Mouse (Mus musculus) urinary bladder, postnatal 14 days (tissue): ENCODE data around the gene Spz1.
A peak's percentile ranks its signal among the peaks of the same experiment; 100 is the strongest.
"Not testable (repeated sequence)": the region's sequence is repeated elsewhere in the genome, so short reads cannot be mapped to it uniquely, and the experiment has no call there.

Source experiments
- DNase-seq: peaks from one replicate; pipeline ENCODE4 v3.0.0; 2021; ENCODE audit warnings: low spot score

Spz1 gene

DNA sequence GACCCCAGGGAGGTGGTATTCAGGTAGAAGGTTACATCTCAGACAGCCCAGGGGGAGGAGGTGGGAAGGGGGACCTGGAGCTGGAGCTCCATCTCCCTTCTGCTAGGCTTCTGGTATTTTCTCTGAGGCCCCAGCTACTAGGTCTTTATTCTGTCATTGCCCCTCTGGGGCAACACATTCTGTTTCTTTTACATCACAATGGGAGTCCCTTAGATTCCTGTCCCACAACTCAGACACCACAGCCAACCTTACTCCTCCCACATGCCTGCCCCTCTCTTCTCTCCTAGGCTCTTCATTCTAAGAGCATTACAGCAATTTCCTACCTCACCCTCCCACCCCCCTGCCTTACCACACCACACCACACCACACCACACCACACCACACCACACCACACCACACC, at the start of gene Spz1:
Gene Spz1 (minus strand): TSS at position 101 of the 400 bp plus-strand sequence.
- no peak for DNase-seq

DNA sequence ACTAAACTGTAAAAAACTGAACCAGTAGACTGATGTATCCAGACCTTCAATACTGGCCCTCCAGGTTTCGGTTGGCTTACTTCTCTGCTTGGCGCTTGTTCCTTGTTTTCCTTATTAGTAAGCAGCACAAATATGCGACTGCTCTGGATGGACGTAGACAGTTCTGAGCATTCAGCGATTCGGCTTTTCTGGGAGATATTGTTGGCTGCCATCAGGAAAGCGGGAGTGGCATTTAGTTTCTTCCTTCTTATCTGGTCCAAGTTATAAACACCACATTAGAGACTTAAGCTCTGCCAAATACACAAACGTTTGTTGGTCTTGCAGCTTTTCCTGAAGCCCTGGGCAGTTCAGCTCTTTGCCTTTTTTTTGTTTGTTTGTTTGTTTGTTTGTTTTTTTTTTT, 40.5 kb upstream of the Spz1 start:
- no peak for DNase-seq

DNA sequence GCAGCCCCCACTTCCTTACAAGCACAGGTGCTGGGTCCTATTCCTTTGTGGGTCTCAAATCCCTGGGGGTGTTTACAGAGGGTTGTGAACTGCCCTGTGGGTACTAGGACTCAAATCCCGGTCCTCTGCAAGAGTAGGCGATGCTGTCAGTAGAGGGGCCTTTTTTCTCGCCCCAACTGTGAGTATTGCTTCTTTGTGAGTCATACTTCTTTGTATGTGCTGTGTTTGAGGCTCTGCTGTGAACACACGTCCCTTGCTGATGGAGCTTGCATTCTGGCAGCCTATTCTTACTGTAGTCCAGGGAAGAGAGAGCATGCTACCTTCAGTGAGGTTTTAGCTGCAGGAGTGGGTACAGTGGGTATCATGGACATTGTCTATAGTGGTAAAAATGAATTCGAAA, 39.2 kb upstream of the Spz1 start:
- DNase-seq, result no peak

DNA sequence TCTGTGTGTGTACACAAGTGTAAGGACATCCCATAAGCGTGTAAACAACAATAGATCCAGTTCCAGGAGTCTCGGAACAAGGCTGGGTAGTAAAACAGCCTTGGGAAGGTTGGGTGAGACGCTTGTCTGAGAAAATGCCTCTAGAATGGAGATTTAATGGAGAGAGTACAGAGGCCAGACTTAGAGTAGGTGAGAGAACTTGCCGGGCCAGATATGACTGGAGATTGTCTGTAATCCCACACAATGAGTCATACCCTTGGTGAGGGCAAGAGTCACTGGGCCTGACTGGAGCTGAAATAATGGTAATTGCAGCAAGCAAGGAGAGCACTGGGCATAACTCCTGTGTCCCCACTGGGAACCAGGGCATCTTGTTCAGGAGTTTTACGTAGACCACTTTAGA, 37.1 kb upstream of the Spz1 start:
- DNase-seq, result peak; percentile 64

DNA sequence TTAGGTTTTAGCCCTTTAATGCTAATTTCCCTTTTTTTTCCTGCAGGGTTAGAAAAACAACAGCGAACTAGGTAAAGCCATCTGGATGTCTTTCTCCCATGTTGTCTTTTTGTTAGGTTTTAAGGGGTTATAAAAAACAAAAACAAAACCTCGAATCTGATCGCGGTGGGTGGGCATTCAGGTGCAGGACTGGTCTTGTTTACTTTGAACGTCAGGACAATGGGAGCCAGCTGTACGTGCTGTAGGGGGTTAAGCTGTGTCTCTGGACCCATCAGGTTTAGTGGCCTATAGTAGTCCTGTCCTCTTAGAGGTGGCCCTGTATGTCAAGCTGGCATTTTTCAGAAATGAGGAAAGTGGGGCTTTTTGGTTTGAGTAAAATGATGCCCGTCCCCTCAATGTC, 35.9 kb upstream of the Spz1 start:
- no peak for DNase-seq

DNA sequence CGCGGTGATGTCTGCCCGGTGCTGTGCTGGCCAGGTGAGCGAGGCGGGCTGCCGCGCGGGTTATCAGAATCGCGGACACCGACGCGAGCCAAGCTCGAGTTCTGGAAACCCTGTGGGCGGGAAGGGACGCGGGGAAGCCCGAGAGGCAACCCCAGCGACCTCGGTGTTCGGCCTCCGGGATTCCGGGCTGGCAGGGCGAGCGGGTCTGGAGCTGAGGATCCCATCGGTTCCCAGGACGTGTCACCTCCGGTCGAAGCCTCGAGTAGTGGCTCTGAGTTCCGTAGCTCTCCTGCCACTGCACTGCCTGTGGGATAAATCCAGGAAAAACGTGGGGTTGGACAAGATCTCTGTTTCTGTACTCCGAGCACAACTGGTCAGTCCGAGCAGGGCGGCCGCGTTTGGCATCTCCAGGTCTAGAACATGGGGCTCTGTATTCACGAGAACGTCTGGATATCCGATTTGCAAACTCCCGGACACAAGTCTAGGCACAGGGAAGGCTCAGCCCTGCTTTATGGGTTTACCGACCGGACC, 35.3 kb upstream of the Spz1 start:
- no peak for DNase-seq

DNA sequence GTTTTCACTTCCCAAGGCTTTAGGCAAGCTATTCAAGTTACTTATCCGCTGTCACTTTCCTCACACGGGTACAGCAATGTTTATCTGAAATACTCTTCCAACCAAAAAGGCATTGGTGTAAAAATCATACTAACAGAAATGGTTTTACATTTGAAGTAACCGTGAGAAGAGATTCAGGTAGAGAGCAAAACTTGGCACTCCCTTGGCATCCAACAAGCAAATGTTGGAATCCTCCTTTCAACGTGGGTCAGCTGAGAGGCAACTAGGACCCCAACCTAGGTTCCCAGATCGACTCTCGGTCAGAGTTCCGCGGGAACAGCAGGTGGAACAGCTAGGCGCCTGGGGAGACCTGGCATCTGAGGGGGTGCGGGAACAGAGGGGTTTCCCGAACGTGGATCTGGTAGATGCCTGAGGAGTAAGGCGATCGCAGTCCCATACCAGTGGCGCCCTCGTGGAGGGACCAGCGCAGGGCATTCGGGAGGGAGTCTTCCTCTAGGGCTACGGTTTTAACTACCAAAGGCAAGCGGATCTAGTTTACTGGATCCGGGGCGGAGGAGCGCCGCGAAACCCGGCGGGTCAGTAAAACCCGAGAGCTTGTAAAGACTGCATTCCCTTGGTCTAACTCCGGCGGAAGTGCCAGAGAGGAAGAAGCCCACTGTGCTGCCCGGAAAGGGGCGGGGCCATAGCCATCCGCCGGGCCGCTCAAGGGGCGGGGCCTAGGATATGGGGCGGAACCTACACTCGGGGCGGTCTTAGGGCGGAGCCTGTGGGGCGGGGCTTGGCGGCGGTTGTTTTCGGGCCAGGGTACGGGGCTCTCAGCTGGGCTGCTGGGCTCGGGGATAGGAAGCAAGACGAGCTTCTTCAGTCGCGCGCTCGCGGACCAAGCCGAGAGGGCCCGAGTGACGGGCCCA, 34.6 kb upstream of the Spz1 start, which contains the start of gene Serinc5:
Gene Serinc5 (plus strand): TSS at position 781 of the 911 bp plus-strand sequence.
- peak; percentile 98 for DNase-seq

DNA sequence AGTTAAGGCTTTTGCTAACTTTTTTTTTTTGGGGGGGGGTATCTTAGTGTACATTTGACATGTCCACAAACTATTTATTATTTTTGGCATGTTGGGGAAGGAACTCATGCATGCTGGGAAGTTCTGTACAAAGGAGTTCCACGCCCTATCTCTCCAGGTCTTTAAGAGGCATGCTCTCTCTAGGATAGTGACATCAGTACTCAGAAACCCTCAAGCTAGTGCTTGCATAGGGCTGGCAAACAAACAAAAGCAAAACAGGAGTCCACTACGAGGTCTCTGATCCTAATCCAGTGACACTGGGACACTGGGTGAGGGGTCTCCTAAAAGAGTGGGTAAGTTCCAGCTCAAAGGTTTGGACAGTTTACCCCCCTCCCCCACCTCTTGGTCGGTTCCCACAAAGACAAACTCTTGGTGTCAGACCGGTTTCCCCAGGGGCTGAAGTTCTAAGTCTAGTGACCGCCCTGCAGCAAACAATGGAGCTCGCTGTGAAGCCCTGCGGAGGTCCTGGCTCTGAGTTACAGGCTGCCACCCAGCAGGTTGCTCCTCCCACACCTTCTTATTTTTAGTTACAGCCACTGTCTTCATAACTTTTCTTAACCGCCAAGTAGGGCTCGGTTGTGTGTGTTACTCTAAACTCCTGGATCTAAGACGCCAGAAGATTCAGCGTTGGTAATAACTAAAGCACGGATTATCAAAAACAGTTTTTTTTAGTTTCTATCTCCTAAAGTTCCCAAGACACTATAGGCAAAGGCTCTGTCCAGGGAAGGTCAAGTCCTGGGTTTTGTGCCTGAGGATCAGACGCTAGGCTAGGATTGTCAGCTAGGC, 33.7 kb upstream of the Spz1 start:
- DNase-seq, result peak; percentile 67

DNA sequence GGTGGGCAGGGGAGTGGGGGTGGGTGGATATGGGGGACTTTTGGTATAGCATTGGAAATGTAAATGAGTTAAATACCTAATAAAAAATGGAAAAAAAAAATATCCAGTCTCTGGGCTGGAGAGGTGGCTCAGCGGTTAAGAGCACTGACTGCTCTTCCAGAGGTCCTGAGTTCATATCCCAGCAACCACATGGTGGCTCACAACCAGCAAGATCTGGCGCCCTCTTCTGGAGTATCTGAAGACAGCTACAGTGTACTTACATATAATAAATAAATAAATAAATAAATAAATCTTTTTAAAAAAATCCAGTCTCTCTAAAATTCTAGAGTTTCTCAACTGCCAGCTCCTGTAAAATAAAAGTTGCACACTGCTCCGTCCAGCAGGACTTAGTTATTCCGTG, 29.3 kb upstream of the Spz1 start:
- not testable (repeated sequence) for DNase-seq

DNA sequence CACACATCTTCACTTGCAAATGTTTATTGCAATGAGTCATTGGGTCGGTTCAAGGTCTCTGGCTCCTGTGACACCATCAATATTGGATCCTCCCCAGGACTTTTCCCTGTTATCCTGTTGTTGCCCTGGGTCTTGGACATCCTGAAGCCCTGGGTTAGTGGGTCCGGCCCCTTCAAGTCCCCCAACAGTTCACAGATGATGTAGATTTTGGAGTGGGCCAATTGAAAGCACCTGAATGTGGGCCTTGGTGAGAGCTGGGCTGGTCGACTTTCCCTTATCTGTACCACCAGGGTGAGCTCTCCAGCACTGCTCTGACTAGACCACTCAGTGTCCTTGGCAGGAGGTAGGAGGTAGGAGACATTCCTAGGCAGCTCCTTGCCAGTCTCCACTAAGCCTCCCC, 19.5 kb upstream of the Spz1 start:
- no peak for DNase-seq

DNA sequence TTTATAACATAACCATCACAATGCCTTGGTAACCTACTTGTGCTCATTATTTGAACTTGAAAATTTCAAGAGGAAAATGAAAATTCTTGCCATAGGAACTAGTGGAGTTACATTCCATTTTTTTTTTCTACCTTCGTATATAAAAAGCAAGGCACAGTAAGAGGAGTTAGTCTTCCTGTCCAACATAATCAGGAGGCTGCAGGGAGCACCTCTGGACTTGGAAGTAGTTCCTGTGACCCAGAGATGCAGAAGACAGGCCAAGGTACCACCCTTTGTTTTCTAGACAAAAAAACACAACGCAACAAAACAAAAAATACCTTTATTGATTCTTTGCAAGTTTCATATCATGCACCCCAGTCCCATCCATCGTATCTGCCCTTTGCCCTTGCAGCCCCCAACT, 18.9 kb upstream of the Spz1 start:
- DNase-seq, result no peak

DNA sequence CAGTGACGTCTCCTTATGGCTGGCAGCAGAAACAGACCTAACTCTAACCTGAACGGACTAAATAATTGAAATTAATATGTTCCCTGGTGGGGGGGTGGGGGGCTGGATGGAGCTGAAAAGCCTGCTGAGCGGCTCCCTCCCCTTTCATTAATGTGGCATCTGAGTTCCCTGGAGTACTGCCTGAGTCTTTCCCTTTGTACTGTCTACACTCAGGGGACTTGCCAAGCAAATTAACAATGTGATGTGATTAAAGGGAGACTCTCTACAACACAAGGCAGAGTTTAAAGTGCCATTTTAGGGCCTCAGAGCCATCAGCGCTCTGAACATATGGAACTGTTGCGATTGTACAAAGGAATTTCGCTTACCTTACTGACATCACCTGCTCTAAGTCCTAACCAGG, 18.5 kb upstream of the Spz1 start:
- DNase-seq, result no peak

DNA sequence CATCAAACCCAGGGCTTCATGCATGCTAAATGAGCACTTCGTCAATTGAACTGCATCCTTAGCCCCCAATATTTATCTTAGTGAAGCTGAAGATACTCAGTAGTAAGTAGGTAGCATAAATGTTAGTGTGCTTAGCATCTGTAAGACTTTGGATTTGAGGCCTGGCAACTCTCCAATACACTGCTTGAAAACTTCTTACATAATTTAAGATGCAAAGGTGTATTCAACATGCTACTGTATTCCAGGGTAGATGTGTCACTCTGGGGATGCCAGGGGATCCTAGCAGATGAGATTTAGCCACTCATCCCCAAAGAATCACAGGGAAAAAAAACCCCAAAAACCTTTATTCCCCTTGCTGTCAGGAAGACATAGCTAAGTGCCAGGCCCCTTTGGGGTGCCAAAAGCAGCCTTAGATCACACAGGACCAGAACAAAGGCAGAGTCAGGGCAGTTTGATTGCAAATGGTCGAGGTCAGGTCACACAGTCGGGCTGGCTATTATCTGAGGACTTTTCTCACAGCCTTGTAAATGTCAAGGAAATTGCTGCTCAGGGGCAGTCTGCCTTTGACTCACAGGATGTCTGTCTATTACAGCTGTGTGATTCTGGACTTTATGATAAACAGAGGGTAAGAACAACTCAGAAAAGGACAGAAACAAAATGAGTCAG, 17.9 kb upstream of the Spz1 start:
- no peak for DNase-seq

DNA sequence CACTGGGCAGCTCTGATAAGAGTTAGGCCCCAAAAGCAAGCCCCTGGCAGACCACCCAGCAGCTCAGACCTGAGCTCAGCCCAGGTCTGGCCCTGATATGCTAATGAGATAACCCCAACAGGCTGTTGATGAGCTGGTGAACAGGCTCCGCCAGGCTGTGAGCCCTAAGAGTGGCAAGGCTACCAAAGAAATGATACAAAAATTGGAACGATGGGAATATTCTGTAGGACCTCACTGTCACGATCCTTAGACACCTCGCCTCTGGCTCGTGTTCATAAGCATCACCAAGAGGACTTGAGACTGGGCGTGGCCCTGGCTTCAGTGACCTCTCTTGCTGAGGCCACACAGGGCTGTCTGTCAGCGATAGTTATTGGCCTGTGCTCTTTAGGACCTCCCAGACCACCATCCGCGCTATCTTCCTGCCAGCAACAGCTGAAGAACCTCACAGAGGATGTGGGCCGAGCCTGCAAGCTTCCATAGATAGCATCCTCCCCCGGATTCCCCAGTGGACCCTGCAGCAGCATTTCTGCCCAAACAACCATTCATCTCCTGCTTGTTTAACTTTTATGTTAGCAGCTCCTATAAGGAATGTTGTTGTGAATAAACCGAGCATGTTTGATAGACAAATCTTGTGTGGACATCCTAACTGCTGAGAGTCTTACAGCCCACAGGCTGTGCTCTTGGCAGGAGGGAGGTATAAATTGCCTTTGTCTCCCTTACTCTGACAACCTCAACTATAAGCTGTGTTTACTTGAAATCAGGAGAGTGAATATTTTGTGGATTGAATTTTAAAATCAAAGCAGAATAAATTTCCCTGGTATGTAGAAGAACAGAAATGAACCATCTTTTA, 17.0 kb upstream of the Spz1 start:
- peak; percentile 34 for DNase-seq

DNA sequence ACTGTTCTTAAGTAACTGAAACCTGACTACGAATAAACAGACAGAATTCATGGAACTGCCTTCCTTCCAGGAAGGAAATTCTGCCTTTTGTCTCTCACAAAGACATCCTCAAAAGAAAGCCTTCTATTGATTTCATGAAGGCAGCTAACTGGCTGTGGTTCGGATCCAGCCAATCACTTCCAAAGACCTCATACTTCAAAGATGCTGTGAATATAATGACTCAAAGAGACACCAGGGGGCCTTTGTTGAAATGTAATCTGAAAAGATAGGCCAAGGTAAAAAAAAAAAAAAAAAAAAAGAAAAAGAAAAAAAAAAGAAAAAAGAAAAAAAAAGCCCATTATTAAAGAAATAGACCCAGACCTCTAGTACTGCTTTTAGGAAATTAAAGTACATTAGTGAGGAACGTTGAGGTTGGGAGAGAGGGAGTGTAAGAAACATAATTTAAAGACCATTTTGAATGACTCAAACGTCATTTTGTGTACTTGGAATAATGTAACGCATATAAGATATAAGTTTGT, 16.4 kb upstream of the Spz1 start:
- DNase-seq, result no peak

DNA sequence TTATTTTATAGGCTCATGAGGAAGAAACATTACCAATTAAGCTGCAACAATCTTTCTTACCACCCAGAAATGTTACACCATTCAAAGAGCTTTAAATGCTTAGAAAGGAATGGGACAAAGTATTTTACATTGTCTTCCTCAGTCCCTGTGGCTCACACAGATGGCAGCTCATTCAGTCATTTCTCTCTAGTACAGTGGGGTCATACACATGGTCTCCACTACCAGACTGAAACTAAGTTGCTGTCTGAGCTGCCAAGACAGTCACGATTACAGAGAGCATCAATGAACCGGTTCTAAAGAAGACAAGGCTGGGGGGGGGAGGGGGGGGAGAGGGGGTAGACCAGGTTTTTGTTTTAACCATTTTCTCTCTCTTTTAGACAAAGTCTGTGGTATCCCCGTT, 15.3 kb upstream of the Spz1 start:
- no peak for DNase-seq

DNA sequence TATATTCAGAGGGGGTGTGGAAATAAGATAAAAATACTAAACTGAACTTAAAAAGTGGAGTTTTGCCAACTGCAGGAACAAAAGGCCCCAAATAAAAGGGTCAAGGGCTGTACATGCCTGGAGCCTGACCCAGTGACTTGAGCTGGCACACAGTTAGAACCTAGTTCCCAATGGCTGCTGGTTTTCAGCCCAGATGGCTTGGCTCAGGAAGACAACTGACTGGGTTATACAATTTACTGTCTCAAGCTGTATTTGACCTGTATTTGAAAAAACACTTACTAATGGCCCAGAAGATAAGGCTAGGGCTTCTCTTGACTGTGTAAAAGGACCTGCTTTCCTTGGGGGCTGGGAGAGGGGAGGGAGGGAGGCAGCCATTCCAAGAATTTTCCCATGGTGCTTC, 13.3 kb upstream of the Spz1 start:
- no peak for DNase-seq

DNA sequence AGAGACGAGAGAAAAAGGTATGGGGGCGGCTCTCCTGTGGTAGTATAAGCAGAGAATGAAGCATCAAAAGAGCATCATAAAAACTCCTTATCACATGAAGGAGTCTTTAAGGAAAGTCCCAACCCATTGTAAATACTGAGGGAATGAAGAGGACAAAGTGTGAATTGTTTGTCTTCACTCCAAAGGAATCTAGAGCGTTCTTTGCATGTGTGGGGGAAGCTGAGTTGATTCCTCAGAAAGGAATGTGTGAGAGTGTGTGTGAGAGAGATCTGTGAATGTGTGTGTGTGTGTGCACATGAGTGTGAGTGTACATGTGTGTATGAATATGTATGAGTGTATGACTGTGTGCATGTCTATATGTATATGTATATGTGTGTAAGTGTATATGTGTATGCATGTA, 12.7 kb upstream of the Spz1 start:
- no peak for DNase-seq

DNA sequence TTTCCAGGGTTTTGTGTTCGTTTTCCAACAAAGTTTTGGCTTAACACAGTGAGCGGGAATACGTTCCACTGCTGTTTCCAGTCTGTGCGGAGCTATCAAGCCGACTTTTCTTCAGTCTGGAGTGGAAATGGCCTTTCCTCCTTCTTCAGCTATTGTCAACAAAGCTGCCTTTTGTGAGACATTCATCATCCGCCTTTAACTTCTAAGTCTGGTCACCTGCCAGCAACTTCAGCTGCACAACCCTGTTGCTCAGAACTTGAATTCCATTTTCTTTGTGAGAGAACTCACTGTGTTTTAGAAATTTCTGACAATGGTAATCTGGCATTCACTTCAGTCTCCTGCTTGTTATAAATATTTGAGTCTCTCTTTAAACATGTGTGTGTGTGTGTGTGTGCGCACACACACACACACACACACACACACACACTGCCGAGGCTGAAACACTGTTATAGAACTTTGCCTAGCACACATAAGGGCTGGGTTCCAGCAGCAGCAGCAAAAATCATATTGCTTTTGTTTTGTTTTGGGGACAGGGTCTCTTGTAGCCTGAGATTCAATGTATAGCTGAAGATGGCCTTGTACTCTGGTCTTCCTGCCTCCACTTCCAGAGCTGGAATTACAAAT, 8.2 kb upstream of the Spz1 start:
- DNase-seq, result no peak

DNA sequence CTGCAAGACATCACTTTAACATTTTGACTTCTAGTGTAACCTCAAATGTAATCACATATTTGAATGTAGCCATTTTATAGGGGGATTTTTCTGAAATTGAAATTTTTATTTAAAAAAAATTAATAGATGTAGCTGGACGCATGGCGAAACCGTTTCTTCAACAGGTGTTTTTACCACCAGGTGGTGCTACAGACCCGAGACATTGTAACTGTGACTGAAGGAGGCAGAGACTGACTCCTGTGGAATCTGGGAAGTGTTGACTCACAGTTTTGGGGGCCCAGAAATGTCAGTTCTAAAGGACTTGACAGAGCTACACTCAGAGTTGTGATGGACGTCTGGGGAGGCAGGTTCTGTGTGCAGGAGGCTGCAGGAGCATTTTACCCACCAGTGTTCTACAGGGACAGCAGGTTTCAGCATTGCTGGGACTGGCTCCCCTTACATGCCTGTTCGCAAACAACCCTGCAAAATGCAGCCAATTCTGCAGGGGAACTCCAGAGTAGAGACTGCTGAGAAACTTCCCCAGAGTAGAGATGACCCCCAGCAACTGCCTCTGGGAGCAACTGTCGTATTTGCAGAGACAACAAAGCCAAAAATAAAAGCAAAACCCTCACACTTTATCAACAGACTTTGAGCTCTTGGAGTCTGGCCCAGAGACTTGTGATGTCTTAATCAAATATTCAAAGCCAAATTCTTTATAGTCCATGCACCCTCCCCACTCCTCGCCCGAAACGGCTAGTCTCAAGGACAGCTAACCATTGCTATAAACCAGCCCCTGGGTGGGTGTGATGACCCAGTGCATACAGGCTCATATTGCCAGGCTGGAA, 4.5 kb upstream of the Spz1 start:
- peak; percentile 82 for DNase-seq
